Mouse (Mus musculus): Measurements from ENCODE around the gene Adrm1. TPM values are rescaled to one million over a fixed set of nuclear protein-coding genes. Genes with fewer than 3 reads are reported as not detected.

Gene Adrm1
- total RNA-seq, 2 experiments from 2014 or later = 98.4 to 104 TPM

- no peak for DNase-seq (ENCODE audit: low spot score in 2 of 2)
These were observed 12.9 kb downstream of the Adrm1 start for GRCm38 (mm10) chr2:180184011-180184751.

- DNase-seq (ENCODE audit: low spot score in 2 of 2) = no peak
These were observed 13.4 kb downstream of the Adrm1 start for GRCm38 (mm10) chr2:180184752-180185109.

GRCm38 (mm10) chr2:180185686-180186085, 14.4 kb downstream of the Adrm1 start:
- DNase-seq (ENCODE audit: low spot score in 2 of 2) = no peak

GRCm38 (mm10) chr2:180187362-180187761, 16.1 kb downstream of the Adrm1 start:
- no peak for DNase-seq (ENCODE audit: low spot score in 2 of 2)

GRCm38 (mm10) chr2:180196610-180197322, 25.5 kb downstream of the Adrm1 start:
- DNase-seq (ENCODE audit: low spot score in 2 of 2) = no peak

GRCm38 (mm10) chr2:180197323-180198037, 26.2 kb downstream of the Adrm1 start:
- no peak for DNase-seq (ENCODE audit: low spot score in 2 of 2)

- no peak for DNase-seq (ENCODE audit: low spot score in 2 of 2)
These were observed 27.5 kb downstream of the Adrm1 start for GRCm38 (mm10) chr2:180198782-180199181.

- no peak for DNase-seq (ENCODE audit: low spot score in 2 of 2)
These were observed 29.4 kb downstream of the Adrm1 start for GRCm38 (mm10) chr2:180200681-180201080.

- no peak for DNase-seq (ENCODE audit: low spot score in 2 of 2)
These were observed 30.0 kb downstream of the Adrm1 start for GRCm38 (mm10) chr2:180201303-180201702.

GRCm38 (mm10) chr2:180202263-180202662, 31.0 kb downstream of the Adrm1 start:
- no peak for DNase-seq (ENCODE audit: low spot score in 2 of 2)

GRCm38 (mm10) chr2:180202805-180203204, 31.5 kb downstream of the Adrm1 start:
- no peak for DNase-seq (ENCODE audit: low spot score in 2 of 2)

GRCm38 (mm10) chr2:180204501-180204900, 33.2 kb downstream of the Adrm1 start:
- no peak for DNase-seq (ENCODE audit: low spot score in 2 of 2)

GRCm38 (mm10) chr2:180205083-180205955, 34.0 kb downstream of the Adrm1 start:
- peak in 1 of 2 experiments; percentile 36 for DNase-seq (ENCODE audit: low spot score in 2 of 2)

- peak in 1 of 2 experiments; percentile 59 for DNase-seq (ENCODE audit: low spot score in 2 of 2)
These were observed 34.6 kb downstream of the Adrm1 start for GRCm38 (mm10) chr2:180205956-180206280.

- no peak for DNase-seq (ENCODE audit: low spot score in 2 of 2)
These were observed 36.6 kb downstream of the Adrm1 start for GRCm38 (mm10) chr2:180207840-180208239.

GRCm38 (mm10) chr2:180208976-180209375, 37.7 kb downstream of the Adrm1 start:
- no peak for DNase-seq (ENCODE audit: low spot score in 2 of 2)

GRCm38 (mm10) chr2:180212255-180212654, 41.0 kb downstream of the Adrm1 start:
- no peak for DNase-seq (ENCODE audit: low spot score in 2 of 2)

GRCm38 (mm10) chr2:180214352-180214978, 43.2 kb downstream of the Adrm1 start:
- DNase-seq (ENCODE audit: low spot score in 2 of 2) = no peak

GRCm38 (mm10) chr2:180215011-180215461, 43.8 kb downstream of the Adrm1 start:
- no peak for DNase-seq (ENCODE audit: low spot score in 2 of 2)

- no peak for DNase-seq (ENCODE audit: low spot score in 2 of 2)
These were observed 44.7 kb downstream of the Adrm1 start for GRCm38 (mm10) chr2:180215951-180216350.

- no peak for DNase-seq (ENCODE audit: low spot score in 2 of 2)
These were observed 45.6 kb downstream of the Adrm1 start for GRCm38 (mm10) chr2:180216921-180217320.

All from layer of hippocampus, postnatal 14 days (tissue).